Mouse (Mus musculus) c-Kit-positive CD71-negative TER-119-negative erythroid progenitor cells, embryonic 14.5 days (primary cell): ENCODE measurements around the gene Vmn2r33.
"Not testable (repeated sequence)": the region's sequence is repeated elsewhere in the genome, so short reads cannot be mapped to it uniquely, and the experiment has no call there.

Experiments
- DNase-seq: peaks from one replicate; pipeline ENCODE4 v3.0.0-alpha.2; 2013; ENCODE audit warnings: low read depth

The Vmn2r33 gene

GRCm38 (mm10) chr7:7566686-7567085 lies at the start of gene Vmn2r33:
Vmn2r33 (minus strand) TSS chr7:7566786.
- not testable (repeated sequence) for DNase-seq
